20 mouse cellular contexts compared by ENCODE assay signal in the genomic region with DNA sequence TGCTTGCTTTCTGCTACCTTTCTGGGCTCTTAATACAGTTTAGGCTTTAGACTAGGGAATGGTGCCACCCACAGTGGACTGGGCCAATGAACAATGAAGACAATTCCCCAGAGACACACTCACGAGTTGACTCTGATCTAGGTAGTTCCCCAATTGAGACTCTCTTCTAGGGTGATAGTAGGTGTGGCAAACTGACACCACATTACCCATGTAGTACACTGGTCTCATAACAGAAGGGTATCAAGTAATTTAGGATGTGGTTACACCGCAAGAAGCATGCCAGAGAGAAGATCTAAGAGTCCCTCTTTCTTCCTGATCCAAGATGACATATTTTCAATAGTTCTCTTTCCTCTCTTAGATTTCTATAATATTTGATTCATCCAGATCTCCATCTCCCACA.
A peak's percentile ranks its signal among the peaks of the same experiment; 100 is the strongest.
DNase-seq lines count a peak whose midpoint lies in the region; ATAC-seq and TF ChIP-seq lines count a peak whose summit lies in the region.
"Had no signal": no experiment of that assay in that cellular context is flagged by ENCODE, and none has a peak within 500 bp of the region (broad histone marks: within the 10 kb centered on the region; RNA-seq: fewer than 3 reads in every experiment).

No protein-coding gene starts in this region.

- H3K9me3 ChIP-seq in stomach, postnatal 0 days (ENCODE audit: control insufficient read depth, low read length) = no peaks in the 10 kb centered on the region
- H3K9me3 ChIP-seq: embryonic facial prominence, embryonic 12.5 days; forebrain, embryonic 15.5 days had no signal

- no peak for TF ChIP-seq CTCF in stomach, postnatal 0 days (IDR thresholded peaks at IDR 0.05; ENCODE audit: low read depth)

- WGBS in stomach, postnatal 0 days = 91% methylated on average over 2 of the region's 2 CpGs

- H3K4me1 ChIP-seq in stomach, postnatal 0 days (replicated peaks; ENCODE audit: control insufficient read depth, insufficient read depth) = no peaks in the 10 kb centered on the region
- H3K4me1 ChIP-seq: embryonic facial prominence, embryonic 12.5 days; forebrain, embryonic 13.5 days; forebrain, embryonic 15.5 days had no signal

- no peaks in the 10 kb centered on the region for H3K36me3 ChIP-seq in stomach, postnatal 0 days (ENCODE audit: control insufficient read depth, insufficient read depth, low read length)
- H3K36me3 ChIP-seq: embryonic facial prominence, embryonic 10.5 days; embryonic facial prominence, embryonic 12.5 days; forebrain, embryonic 15.5 days had no signal

- DNase-seq in layer of hippocampus, adult 18-20 months (ENCODE audit: low spot score in 2 of 2) = no peak
- no peak for DNase-seq in right cerebral cortex, postnatal 14 days
- DNase-seq in stomach, postnatal 0 days (ENCODE audit: low spot score) = no peak
- DNase-seq: adrenal gland, adult 2 months; adrenal gland, postnatal 10 days; adrenal gland, postnatal 25 days; cerebellum, adult 11 months; cerebellum, adult 18-20 months; cerebellum, adult 8-10 months; cerebellum, adult 9-11 months; cerebellum, postnatal 14 days; cerebellum, postnatal 36 days; forebrain, postnatal 0 days had no signal

- no peak overlapping the region for H3K27ac ChIP-seq in stomach, postnatal 0 days (replicated peaks)
- H3K27ac ChIP-seq: embryonic facial prominence, embryonic 10.5 days; embryonic facial prominence, embryonic 12.5 days; forebrain, embryonic 13.5 days; forebrain, embryonic 15.5 days had no signal

- no peak for TF ChIP-seq EP300 in stomach, postnatal 0 days (optimal IDR thresholded peaks at IDR 0.05)

- H3K4me3 ChIP-seq in stomach, postnatal 0 days (ENCODE audit: low read depth, low read length) = no peak overlapping the region
- H3K4me3 ChIP-seq: embryonic facial prominence, embryonic 10.5 days; embryonic facial prominence, embryonic 12.5 days; forebrain, embryonic 13.5 days; forebrain, embryonic 15.5 days had no signal

- no peak overlapping the region for H3K4me2 ChIP-seq in stomach, postnatal 0 days (replicated peaks; ENCODE audit: low read depth)
- H3K4me2 ChIP-seq: embryonic facial prominence, embryonic 12.5 days; forebrain, embryonic 13.5 days; forebrain, embryonic 15.5 days had no signal

- peak; percentile 75 for ATAC-seq in CD4-positive, CD25-positive, alpha-beta regulatory T cell, adult 4 months
- ATAC-seq in activated CD4-positive, CD25-positive, alpha-beta regulatory T cell, adult 4 months = peak; percentile 36
- peak; percentile 70 for ATAC-seq in inflammation-experienced regulatory T-cells, adult 6 months
- ATAC-seq in stomach, postnatal 0 days (ENCODE audit: low FRiP score, low TSS enrichment) = no peak
- ATAC-seq: forebrain, embryonic 13.5 days; forebrain, embryonic 15.5 days; forebrain, postnatal 0 days had no signal

- H3K27me3 ChIP-seq in stomach, postnatal 0 days (ENCODE audit: control insufficient read depth, insufficient read depth, low read length) = no peaks in the 10 kb centered on the region
- H3K27me3 ChIP-seq: embryonic facial prominence, embryonic 12.5 days; forebrain, embryonic 13.5 days; forebrain, embryonic 15.5 days had no signal

- H3K9ac ChIP-seq in stomach, postnatal 0 days (ENCODE audit: low read length) = no peak overlapping the region
- H3K9ac ChIP-seq: embryonic facial prominence, embryonic 12.5 days; forebrain, embryonic 13.5 days; forebrain, embryonic 15.5 days; forebrain, postnatal 0 days had no signal
